Mouse (Mus musculus): ENCODE measurements around the gene Atg9b. TPM values are rescaled to one million over a fixed set of nuclear protein-coding genes. Genes with fewer than 3 reads are reported as not detected.
A peak's percentile ranks its signal among the peaks of the same experiment; 100 is the strongest.
"Not testable (repeated sequence)": the region's sequence is repeated elsewhere in the genome, so short reads cannot be mapped to it uniquely, and the experiment has no call there.

Atg9b gene
- polyA plus RNA-seq, 1 experiment from 2014 or later: 4.2 TPM

GRCm38 (mm10) chr5:24396254-24396653, 4.3 kb upstream of the Atg9b start:
- not testable (repeated sequence) for H3K27ac ChIP-seq (ENCODE audit: low read length); H3K4me2 ChIP-seq (ENCODE audit: low read depth, low read length); ATAC-seq (ENCODE audit: insufficient read depth, low FRiP score); H3K27me3 ChIP-seq (ENCODE audit: control insufficient read depth, insufficient read depth, low read length); H3K4me3 ChIP-seq (replicated peaks; ENCODE audit: low read length); H3K9me3 ChIP-seq (replicated peaks; ENCODE audit: control insufficient read depth, low read length); H3K9ac ChIP-seq (ENCODE audit: low read length); H3K36me3 ChIP-seq (ENCODE audit: control insufficient read depth, insufficient read depth, low read length)
- 85% methylated on average over 6 of the region's 6 CpGs for WGBS
- peaks cover 15% of the 10 kb centered on the region; the same call in 1 of the 2 replicates for H3K4me1 ChIP-seq (ENCODE audit: control insufficient read depth, insufficient read depth, low read length)

GRCm38 (mm10) chr5:24394165-24394894, 2.4 kb upstream of the Atg9b start:
- peaks cover 15% of the 10 kb centered on the region; the same call in 1 of the 2 replicates for H3K4me1 ChIP-seq (ENCODE audit: control insufficient read depth, insufficient read depth, low read length)
- peak overlapping the region; percentile 68 for H3K4me2 ChIP-seq (ENCODE audit: low read depth, low read length)
- peak overlapping the region; percentile 77 for H3K9ac ChIP-seq (ENCODE audit: low read length)
- under 1% methylated on average over 36 of the region's 36 CpGs for WGBS
- H3K4me3 ChIP-seq (replicated peaks; ENCODE audit: low read length): peak overlapping the region; percentile 67
- peak overlapping the region; percentile 87 for H3K27ac ChIP-seq (ENCODE audit: low read length)
- peak; percentile 95 for ATAC-seq (ENCODE audit: insufficient read depth, low FRiP score)
- no peaks in the 10 kb centered on the region for H3K36me3 ChIP-seq (ENCODE audit: control insufficient read depth, insufficient read depth, low read length)
- H3K9me3 ChIP-seq (replicated peaks; ENCODE audit: control insufficient read depth, low read length): no peaks in the 10 kb centered on the region
- H3K27me3 ChIP-seq (ENCODE audit: control insufficient read depth, insufficient read depth, low read length): no peaks in the 10 kb centered on the region

GRCm38 (mm10) chr5:24393392-24393997, 1.6 kb upstream of the Atg9b start, which contains the start of gene Abcb8:
Gene Abcb8 (plus strand): TSS chr5:24393663.
- Histone ChIP-seq H3K27ac (ENCODE audit: low read length) (peak within 1 kb of the TSS; percentile 87), H3K9ac (ENCODE audit: low read length) (peak within 1 kb of the TSS; percentile 77), H3K4me3 (replicated peaks; ENCODE audit: low read length) (peak within 1 kb of the TSS; percentile 67), H3K4me2 (ENCODE audit: low read depth, low read length) (peak within 1 kb of the TSS; percentile 68), H3K27me3 (ENCODE audit: control insufficient read depth, insufficient read depth, low read length) (no peaks in the 10 kb centered on the region; the same call in 1 of the 2 replicates), H3K9me3 (replicated peaks; ENCODE audit: control insufficient read depth, low read length) (no peaks in the 10 kb centered on the region), H3K4me1 (ENCODE audit: control insufficient read depth, insufficient read depth, low read length) (peaks cover 15% of the 10 kb centered on the region; the same call in 1 of the 2 replicates), H3K36me3 (ENCODE audit: control insufficient read depth, insufficient read depth, low read length) (no peaks in the 10 kb centered on the region)
- 17% methylated on average over 7 of the region's 7 CpGs for WGBS
- 0 out of 2 replicates have a peak, but pooled peaks have one; percentile 3 for ATAC-seq (ENCODE audit: insufficient read depth, low FRiP score)

- Histone ChIP-seq H3K9me3 (replicated peaks; ENCODE audit: control insufficient read depth, low read length) (no peaks in the 10 kb centered on the region), H3K9ac (ENCODE audit: low read length) (no peak overlapping the region), H3K36me3 (ENCODE audit: control insufficient read depth, insufficient read depth, low read length) (no peaks in the 10 kb centered on the region), H3K4me1 (ENCODE audit: control insufficient read depth, insufficient read depth, low read length) (peaks cover 19% of the 10 kb centered on the region), H3K27me3 (ENCODE audit: control insufficient read depth, insufficient read depth, low read length) (peaks cover 6% of the 10 kb centered on the region; the same call in 1 of the 2 replicates), H3K4me2 (ENCODE audit: low read depth, low read length) (no peak overlapping the region), H3K4me3 (replicated peaks; ENCODE audit: low read length) (no peak overlapping the region), H3K27ac (ENCODE audit: low read length) (peak overlapping the region; percentile 67)
- WGBS: 68% methylated on average over 7 of the region's 7 CpGs
- ATAC-seq (ENCODE audit: insufficient read depth, low FRiP score): no peak
Observed at GRCm38 (mm10) chr5:24392724-24393123, 781 bp upstream of the Atg9b start.

DNA sequence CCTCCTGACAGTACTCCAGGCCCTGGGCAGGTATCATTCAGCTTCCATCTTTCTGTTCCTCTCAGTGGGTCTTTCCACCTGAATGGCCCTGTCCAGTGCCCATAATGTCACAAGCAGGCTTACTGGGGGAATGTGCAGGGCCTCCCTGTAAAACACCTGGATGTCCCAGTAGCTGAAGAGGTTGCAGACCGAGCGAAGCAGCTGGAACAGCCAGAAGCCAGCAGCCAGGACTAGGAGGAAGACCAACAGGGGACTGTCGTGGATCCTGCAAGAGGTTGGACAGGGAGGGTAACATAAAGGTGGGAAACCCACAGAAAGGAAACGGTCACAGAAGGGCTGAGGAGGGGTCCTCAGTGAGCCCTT, 2.3 kb downstream of the Atg9b start:
- ATAC-seq (ENCODE audit: insufficient read depth, low FRiP score): no peak
- no peak overlapping the region for H3K4me2 ChIP-seq (ENCODE audit: low read depth, low read length)
- H3K4me3 ChIP-seq (replicated peaks; ENCODE audit: low read length): no peak overlapping the region
- no peak overlapping the region for H3K9ac ChIP-seq (ENCODE audit: low read length)
- peaks cover 18% of the 10 kb centered on the region; the same call in 1 of the 2 replicates for H3K27me3 ChIP-seq (ENCODE audit: control insufficient read depth, insufficient read depth, low read length)
- H3K9me3 ChIP-seq (replicated peaks; ENCODE audit: control insufficient read depth, low read length): no peaks in the 10 kb centered on the region
- H3K36me3 ChIP-seq (ENCODE audit: control insufficient read depth, insufficient read depth, low read length): no peaks in the 10 kb centered on the region
- H3K27ac ChIP-seq (ENCODE audit: low read length): no peak overlapping the region
- WGBS: 77% methylated on average over 4 of the region's 4 CpGs
- peaks cover 25% of the 10 kb centered on the region for H3K4me1 ChIP-seq (ENCODE audit: control insufficient read depth, insufficient read depth, low read length)

DNA sequence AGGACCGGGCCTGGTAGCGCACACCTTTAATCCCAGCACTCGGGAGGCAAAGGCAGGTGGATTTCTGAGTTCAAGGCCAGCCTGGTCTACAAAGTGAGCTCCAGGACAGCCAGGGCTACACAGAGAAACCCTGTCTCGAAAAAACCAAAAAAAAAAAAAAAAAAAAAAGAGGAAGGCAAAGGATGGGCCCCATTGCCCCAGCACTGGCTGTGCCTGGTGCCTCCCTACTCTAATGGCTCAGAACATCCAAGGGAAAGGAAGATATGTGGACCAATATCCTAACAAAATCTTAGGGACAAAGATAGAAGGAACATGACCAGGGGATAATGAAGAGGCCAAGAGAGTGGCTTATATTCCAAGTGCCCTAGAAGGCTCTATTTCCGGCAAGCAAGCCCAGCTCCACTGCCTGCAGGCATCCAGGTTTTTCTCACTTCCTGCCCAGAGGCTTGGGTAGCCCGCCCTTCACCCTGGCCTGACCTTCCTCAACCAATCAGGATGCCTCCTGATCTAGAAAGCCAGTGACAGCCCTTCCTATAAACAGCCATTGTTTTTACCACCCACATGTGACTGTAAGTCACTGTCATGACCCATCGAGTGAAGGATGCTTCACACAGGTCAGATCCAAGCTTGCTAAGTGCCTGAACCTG, 2.8 kb downstream of the Atg9b start:
- no peak overlapping the region for H3K4me3 ChIP-seq (replicated peaks; ENCODE audit: low read length)
- H3K9me3 ChIP-seq (replicated peaks; ENCODE audit: control insufficient read depth, low read length): no peaks in the 10 kb centered on the region
- H3K4me1 ChIP-seq (ENCODE audit: control insufficient read depth, insufficient read depth, low read length): peaks cover 27% of the 10 kb centered on the region
- H3K27ac ChIP-seq (ENCODE audit: low read length): no peak overlapping the region
- ATAC-seq (ENCODE audit: insufficient read depth, low FRiP score): no peak
- no peak overlapping the region for H3K9ac ChIP-seq (ENCODE audit: low read length)
- no peaks in the 10 kb centered on the region for H3K36me3 ChIP-seq (ENCODE audit: control insufficient read depth, insufficient read depth, low read length)
- H3K4me2 ChIP-seq (ENCODE audit: low read depth, low read length): no peak overlapping the region
- 63% methylated on average over 6 of the region's 7 CpGs for WGBS
- peaks cover 18% of the 10 kb centered on the region; the same call in 1 of the 2 replicates for H3K27me3 ChIP-seq (ENCODE audit: control insufficient read depth, insufficient read depth, low read length)

DNA sequence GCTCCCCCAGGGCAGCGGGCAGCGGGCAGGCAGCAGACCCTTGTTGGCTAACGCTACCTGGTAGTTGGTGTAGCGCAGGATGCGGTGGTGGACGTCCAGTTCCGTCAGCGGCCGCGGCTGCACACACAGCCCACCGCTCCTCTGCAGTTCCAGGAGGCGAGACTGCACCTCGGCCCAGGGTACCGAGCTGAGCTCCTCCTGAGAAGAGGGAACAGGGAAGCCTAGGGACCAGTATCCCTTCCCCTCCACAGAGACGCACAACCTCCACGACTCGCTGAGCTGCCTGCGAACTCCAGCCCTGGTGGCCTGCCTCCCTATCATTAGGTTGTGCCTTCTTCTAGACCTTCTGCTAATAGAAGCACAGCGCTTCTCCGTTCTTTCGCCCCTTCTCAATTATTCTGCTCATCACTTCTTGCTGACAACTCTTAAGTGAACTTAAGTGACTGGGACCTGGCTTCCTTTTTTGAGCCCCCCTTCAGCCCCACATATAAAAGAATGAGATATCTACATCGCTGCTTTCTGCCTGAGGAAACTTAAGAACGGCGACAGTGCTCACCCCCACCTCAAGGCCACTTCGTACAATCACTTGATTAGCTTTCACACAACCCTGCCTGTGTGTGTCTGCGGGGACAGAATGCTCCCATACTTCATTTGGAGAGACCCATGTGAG, 3.6 kb downstream of the Atg9b start:
- no peak for ATAC-seq (ENCODE audit: insufficient read depth, low FRiP score)
- H3K4me3 ChIP-seq (replicated peaks; ENCODE audit: low read length): peak overlapping the region; percentile 54
- no peaks in the 10 kb centered on the region for H3K9me3 ChIP-seq (replicated peaks; ENCODE audit: control insufficient read depth, low read length)
- H3K9ac ChIP-seq (ENCODE audit: low read length): peak overlapping the region; percentile 72
- peak overlapping the region; percentile 36 for H3K27ac ChIP-seq (ENCODE audit: low read length)
- peak overlapping the region; percentile 98 for H3K4me2 ChIP-seq (ENCODE audit: low read depth, low read length)
- peaks cover 18% of the 10 kb centered on the region; the same call in 1 of the 2 replicates for H3K27me3 ChIP-seq (ENCODE audit: control insufficient read depth, insufficient read depth, low read length)
- no peaks in the 10 kb centered on the region for H3K36me3 ChIP-seq (ENCODE audit: control insufficient read depth, insufficient read depth, low read length)
- H3K4me1 ChIP-seq (ENCODE audit: control insufficient read depth, insufficient read depth, low read length): peaks cover 26% of the 10 kb centered on the region
- WGBS: 24% methylated on average over 26 of the region's 26 CpGs

DNA sequence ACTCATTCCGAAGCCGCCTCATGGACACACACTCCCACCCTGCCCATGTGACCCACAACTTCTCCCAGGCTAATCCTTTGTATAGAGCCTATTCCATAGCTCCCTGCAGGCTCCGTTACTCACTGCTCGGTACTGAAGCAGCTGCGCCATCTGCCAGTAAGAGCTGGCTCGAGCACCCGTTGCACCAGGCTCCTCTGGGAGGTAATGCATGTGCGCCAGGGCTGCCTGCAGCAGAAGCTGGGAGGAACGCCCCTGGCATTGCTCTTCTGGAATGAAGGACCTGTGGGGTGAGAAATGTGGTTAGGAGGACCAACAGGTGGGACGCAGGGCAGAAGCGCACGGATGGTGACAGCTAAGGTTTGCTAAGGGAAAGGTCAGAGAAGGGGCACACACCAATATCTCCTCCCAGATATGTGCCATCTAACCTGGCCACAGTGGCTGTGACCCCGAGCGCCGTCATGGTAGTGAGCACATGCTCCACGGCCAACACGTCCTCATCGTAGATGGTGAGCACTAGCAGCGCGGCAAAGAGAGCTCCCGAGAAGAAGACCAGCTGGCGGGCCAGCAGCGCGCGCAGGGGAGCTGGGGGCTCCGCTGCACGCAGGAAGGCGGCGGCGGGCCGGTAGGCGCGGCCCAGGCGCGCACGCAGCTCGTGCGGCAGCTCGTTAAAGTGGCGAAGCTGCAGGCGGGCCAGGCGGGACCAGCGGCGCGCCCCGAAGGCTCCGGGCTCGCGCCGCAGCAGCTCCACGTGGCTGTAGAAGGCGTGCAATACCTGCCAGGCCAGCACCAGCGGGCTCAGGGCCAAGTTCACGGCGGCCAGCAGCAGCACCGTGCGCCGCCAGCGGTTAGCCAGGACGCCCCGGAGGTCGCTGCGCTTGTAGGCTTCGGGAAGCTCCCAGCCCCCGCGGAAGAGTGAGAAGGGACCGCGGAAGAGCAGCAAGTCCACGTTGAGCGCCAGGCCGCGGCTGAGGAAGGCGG, 4.4 kb downstream of the Atg9b start:
- H3K27ac ChIP-seq (ENCODE audit: low read length): peak overlapping the region; percentile 36
- peak overlapping the region; percentile 72 for H3K9ac ChIP-seq (ENCODE audit: low read length)
- no peaks in the 10 kb centered on the region for H3K36me3 ChIP-seq (ENCODE audit: control insufficient read depth, insufficient read depth, low read length)
- H3K4me3 ChIP-seq (replicated peaks; ENCODE audit: low read length): peak overlapping the region; percentile 54
- peaks cover 26% of the 10 kb centered on the region for H3K4me1 ChIP-seq (ENCODE audit: control insufficient read depth, insufficient read depth, low read length)
- H3K27me3 ChIP-seq (ENCODE audit: control insufficient read depth, insufficient read depth, low read length): peaks cover 18% of the 10 kb centered on the region; the same call in 1 of the 2 replicates
- H3K4me2 ChIP-seq (ENCODE audit: low read depth, low read length): peak overlapping the region; percentile 98
- H3K9me3 ChIP-seq (replicated peaks; ENCODE audit: control insufficient read depth, low read length): no peaks in the 10 kb centered on the region
- peak; percentile 44 for ATAC-seq (ENCODE audit: insufficient read depth, low FRiP score)
- under 1% methylated on average over 72 of the region's 73 CpGs for WGBS
